Mouse (Mus musculus) midbrain, embryonic 15.5 days (tissue): Measurements from ENCODE around the gene Rgs7bp. TPM values are rescaled to one million over a fixed set of nuclear protein-coding genes. Genes with fewer than 3 reads are reported as not detected.
A peak's percentile ranks its signal among the peaks of the same experiment; 100 is the strongest.

Experiments
- ATAC-seq: fragments of 200-750 bp; cut with Nextera tagmentation; replicated peaks from 2 replicates; pipeline ENCODE4 v1.8.0; 2017; ENCODE audit warnings: moderate TSS enrichment
- H3K27ac ChIP-seq: fragments of 300-500 bp; sonication (generic); 2 replicates; pipeline ENCODE4 v1.5.1; 2015; ENCODE audit warnings: mild to moderate bottlenecking, inconsistent platforms
- H3K27me3 ChIP-seq: fragments of 300-500 bp; sonication (generic); replicated peaks from 2 replicates; pipeline ENCODE4 v1.6.1; 2015; ENCODE audit warnings: inconsistent platforms
- H3K36me3 ChIP-seq: fragments of 300-500 bp; sonication (generic); replicated peaks from 2 replicates; pipeline ENCODE4 v1.6.1; 2015; ENCODE audit warnings: inconsistent platforms
- H3K4me1 ChIP-seq: fragments of 300-500 bp; sonication (generic); 2 replicates; pipeline ENCODE4 v1.6.1; 2015; ENCODE audit warnings: inconsistent platforms
- H3K4me2 ChIP-seq: fragments of 300-500 bp; sonication (generic); 2 replicates; pipeline ENCODE4 v1.6.1; 2015; ENCODE audit warnings: inconsistent platforms, mild to moderate bottlenecking, moderate library complexity
- H3K4me3 ChIP-seq: fragments of 300-500 bp; sonication (generic); 2 replicates; pipeline ENCODE4 v1.5.1; 2015; ENCODE audit warnings: mild to moderate bottlenecking, inconsistent platforms
- H3K9ac ChIP-seq: fragments of 300-500 bp; sonication (generic); 2 replicates; pipeline ENCODE4 v1.6.1; 2015; ENCODE audit warnings: mild to moderate bottlenecking, inconsistent platforms
- H3K9me3 ChIP-seq: fragments of 300-500 bp; sonication (generic); 2 replicates; pipeline ENCODE4 v1.6.1; 2016; ENCODE audit warnings: inconsistent platforms
- WGBS: fragments of 180-500 bp; shearing (Covaris S2); methylation state at CpG from one replicate; pipeline ENCODE4 v1.1.7; 2015; ENCODE audit warnings: mixed read lengths; 5-methylcytosine and 5-hydroxymethylcytosine counted together
- polyA plus RNA-seq: library from polyadenylated mRNA; unstranded; fragments of >200 nt; fragmentation: Nextera tagmentation; extraction: Ambion mirVana; gene quantifications from 2 replicates; pipeline ENCODE4 v1.2.1, GENCODE M21; 2015

Gene Rgs7bp
- polyA plus RNA-seq, 1 experiment from 2014 or later = 4.5 TPM

- H3K4me2 ChIP-seq = no peak overlapping the region
Measured at GRCm38 (mm10) chr13:105001714-105002113, 53.0 kb downstream of the Rgs7bp start.

GRCm38 (mm10) chr13:104988811-104989258, 65.9 kb downstream of the Rgs7bp start:
- no peak overlapping the region for H3K27ac ChIP-seq
- 86% methylated on average over 7 of the region's 7 CpGs for WGBS
- no peak overlapping the region for H3K9ac ChIP-seq
- H3K36me3 ChIP-seq = no peaks in the 10 kb centered on the region
- H3K9me3 ChIP-seq = no peaks in the 10 kb centered on the region
- H3K4me3 ChIP-seq = no peak overlapping the region
- H3K27me3 ChIP-seq = no peaks in the 10 kb centered on the region
- ATAC-seq = no peak
- no peak overlapping the region for H3K4me2 ChIP-seq
- H3K4me1 ChIP-seq = no peaks in the 10 kb centered on the region

More at GRCm38 (mm10) chr13:105001714-105002113, 53.0 kb downstream of the Rgs7bp start:
- no peak; the same call in 1 of the 2 replicates for ATAC-seq
- Histone ChIP-seq H3K4me3 (no peak overlapping the region), H3K9me3 (no peaks in the 10 kb centered on the region), H3K4me1 (peaks cover 9% of the 10 kb centered on the region), H3K36me3 (no peaks in the 10 kb centered on the region), H3K27me3 (no peaks in the 10 kb centered on the region), H3K27ac (0 out of 2 replicates have a peak overlapping the region, but pooled peaks have one; percentile 43), H3K9ac (no peak overlapping the region)
- WGBS = 53% methylated on average over 2 of the region's 2 CpGs

GRCm38 (mm10) chr13:104988009-104988540, 66.7 kb downstream of the Rgs7bp start:
- Histone ChIP-seq H3K4me3 (no peak overlapping the region), H3K9ac (no peak overlapping the region), H3K9me3 (no peaks in the 10 kb centered on the region), H3K27ac (no peak overlapping the region), H3K36me3 (no peaks in the 10 kb centered on the region), H3K4me2 (no peak overlapping the region), H3K27me3 (no peaks in the 10 kb centered on the region), H3K4me1 (no peaks in the 10 kb centered on the region)
- 85% methylated on average over 13 of the region's 13 CpGs for WGBS
- ATAC-seq = no peak

GRCm38 (mm10) chr13:104985691-104986090, 69.0 kb downstream of the Rgs7bp start:
- H3K27ac ChIP-seq = no peak overlapping the region
- no peaks in the 10 kb centered on the region for H3K27me3 ChIP-seq
- H3K4me2 ChIP-seq = no peak overlapping the region
- no peaks in the 10 kb centered on the region for H3K9me3 ChIP-seq
- no peak overlapping the region for H3K4me3 ChIP-seq
- H3K36me3 ChIP-seq = no peaks in the 10 kb centered on the region
- no peaks in the 10 kb centered on the region for H3K4me1 ChIP-seq
- no peak for ATAC-seq
- WGBS = 94% methylated on average over 4 of the region's 4 CpGs
- H3K9ac ChIP-seq = no peak overlapping the region

GRCm38 (mm10) chr13:104983989-104984388, 70.7 kb downstream of the Rgs7bp start:
- no peak overlapping the region for H3K9ac ChIP-seq
- H3K4me1 ChIP-seq = no peaks in the 10 kb centered on the region
- H3K4me2 ChIP-seq = no peak overlapping the region
- H3K27ac ChIP-seq = no peak overlapping the region
- 88% methylated on average over 5 of the region's 5 CpGs for WGBS
- no peaks in the 10 kb centered on the region for H3K36me3 ChIP-seq
- no peaks in the 10 kb centered on the region for H3K27me3 ChIP-seq
- no peak for ATAC-seq
- no peak overlapping the region for H3K4me3 ChIP-seq
- no peaks in the 10 kb centered on the region for H3K9me3 ChIP-seq

GRCm38 (mm10) chr13:104982781-104983353, 71.9 kb downstream of the Rgs7bp start:
- Histone ChIP-seq H3K27ac (0 out of 2 replicates have a peak overlapping the region, but pooled peaks have one; percentile 9), H3K4me1 (no peaks in the 10 kb centered on the region), H3K4me3 (no peak overlapping the region), H3K27me3 (no peaks in the 10 kb centered on the region), H3K9me3 (no peaks in the 10 kb centered on the region), H3K4me2 (no peak overlapping the region), H3K36me3 (no peaks in the 10 kb centered on the region), H3K9ac (no peak overlapping the region)
- ATAC-seq = no peak
- WGBS = 80% methylated on average over 10 of the region's 10 CpGs

GRCm38 (mm10) chr13:104978176-104978575, 76.6 kb downstream of the Rgs7bp start:
- no peaks in the 10 kb centered on the region for H3K36me3 ChIP-seq
- no peak overlapping the region for H3K27ac ChIP-seq
- H3K27me3 ChIP-seq = no peaks in the 10 kb centered on the region
- no peak overlapping the region for H3K9ac ChIP-seq
- no peak for ATAC-seq
- H3K4me2 ChIP-seq = no peak overlapping the region
- H3K4me1 ChIP-seq = no peaks in the 10 kb centered on the region
- H3K9me3 ChIP-seq = no peaks in the 10 kb centered on the region
- no peak overlapping the region for H3K4me3 ChIP-seq
- 85% methylated on average over 1 of the region's 1 CpGs for whole genome bisulfite sequencing

GRCm38 (mm10) chr13:104967486-104967885, 87.2 kb downstream of the Rgs7bp start:
- no peak overlapping the region for H3K4me2 ChIP-seq
- no peak for ATAC-seq
- H3K9me3 ChIP-seq = no peaks in the 10 kb centered on the region
- H3K27ac ChIP-seq = no peak overlapping the region
- no peaks in the 10 kb centered on the region for H3K36me3 ChIP-seq
- H3K9ac ChIP-seq = no peak overlapping the region
- no peaks in the 10 kb centered on the region for H3K27me3 ChIP-seq
- 66% methylated on average over 2 of the region's 2 CpGs for WGBS
- no peak overlapping the region for H3K4me3 ChIP-seq
- no peaks in the 10 kb centered on the region for H3K4me1 ChIP-seq

GRCm38 (mm10) chr13:104963716-104964115, 91.0 kb downstream of the Rgs7bp start:
- Histone ChIP-seq H3K27ac (no peak overlapping the region), H3K4me2 (no peak overlapping the region), H3K9me3 (no peaks in the 10 kb centered on the region), H3K4me1 (no peaks in the 10 kb centered on the region), H3K4me3 (no peak overlapping the region), H3K9ac (no peak overlapping the region), H3K27me3 (no peaks in the 10 kb centered on the region), H3K36me3 (no peaks in the 10 kb centered on the region)
- no peak for ATAC-seq
- WGBS = 88% methylated on average over 4 of the region's 4 CpGs

- no peaks in the 10 kb centered on the region for H3K4me1 ChIP-seq
- H3K27ac ChIP-seq = no peak overlapping the region
- H3K4me3 ChIP-seq = no peak overlapping the region
- no peaks in the 10 kb centered on the region for H3K36me3 ChIP-seq
- no peaks in the 10 kb centered on the region for H3K9me3 ChIP-seq
- H3K9ac ChIP-seq = no peak overlapping the region
- ATAC-seq = peak; percentile 89
- H3K4me2 ChIP-seq = no peak overlapping the region
- H3K27me3 ChIP-seq = no peaks in the 10 kb centered on the region
- WGBS = 54% methylated on average over 11 of the region's 11 CpGs
Measured at GRCm38 (mm10) chr13:104962716-104963411, 91.9 kb downstream of the Rgs7bp start.

- Histone ChIP-seq H3K4me2 (no peak overlapping the region), H3K27me3 (no peaks in the 10 kb centered on the region), H3K4me3 (no peak overlapping the region), H3K9ac (no peak overlapping the region), H3K36me3 (no peaks in the 10 kb centered on the region), H3K9me3 (no peaks in the 10 kb centered on the region), H3K27ac (no peak overlapping the region), H3K4me1 (no peaks in the 10 kb centered on the region)
- WGBS = 85% methylated on average over 7 of the region's 7 CpGs
- ATAC-seq = peak; percentile 19; the same call in 1 of the 2 replicates
Measured at GRCm38 (mm10) chr13:104962166-104962565, 92.6 kb downstream of the Rgs7bp start.

- Histone ChIP-seq H3K4me2 (no peak overlapping the region), H3K4me1 (no peaks in the 10 kb centered on the region), H3K36me3 (no peaks in the 10 kb centered on the region), H3K4me3 (no peak overlapping the region), H3K9me3 (no peaks in the 10 kb centered on the region), H3K27ac (no peak overlapping the region), H3K27me3 (no peaks in the 10 kb centered on the region), H3K9ac (no peak overlapping the region)
- WGBS = 75% methylated on average over 14 of the region's 14 CpGs
- ATAC-seq = no peak
Measured at GRCm38 (mm10) chr13:104960951-104961715, 93.6 kb downstream of the Rgs7bp start.
